Mouse (Mus musculus) C2C12 (cell line): Measurements from ENCODE around the gene Trp73.

ENCODE experiments used
- CTCF ChIP-seq: IDR thresholded peaks from one replicate; pipeline ENCODE4 v1.5.1; 2011; ENCODE audit not compliant: control insufficient read depth, insufficient read depth, insufficient read length
- USF1 ChIP-seq: IDR thresholded peaks from one replicate; pipeline ENCODE4 v1.6.1; 2011; ENCODE audit warnings: low read depth, mild to moderate bottlenecking, control low read depth, moderate library complexity

DNA sequence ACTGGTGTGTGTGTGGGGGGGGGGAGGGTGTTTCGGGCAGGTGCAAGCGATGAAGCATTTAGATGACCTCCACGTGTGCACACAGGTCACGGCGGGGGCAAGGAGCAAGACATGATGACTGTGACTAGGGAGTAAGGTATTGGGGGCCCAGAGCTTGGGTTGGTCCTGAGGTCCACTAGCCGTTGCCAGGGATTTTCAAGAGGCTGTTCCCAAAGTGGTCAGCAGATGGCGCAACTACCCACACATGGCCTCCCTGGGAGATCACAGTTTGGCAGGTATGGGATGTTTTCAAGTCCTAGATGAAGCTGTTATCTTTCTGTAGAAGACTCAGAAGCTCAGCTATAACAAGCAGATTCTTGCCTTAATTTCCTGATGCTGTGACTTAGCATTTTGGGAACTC lies 23.3 kb upstream of the Trp73 start:
- TF ChIP-seq CTCF (peak; percentile 68), USF1 (no peak)
